Mouse (Mus musculus) cerebellum, postnatal 4 days (tissue): Measurements from ENCODE around the gene Gm21900.
"Not testable (repeated sequence)": the region's sequence is repeated elsewhere in the genome, so short reads cannot be mapped to it uniquely, and the experiment has no call there.

Source experiments
- DNase-seq, 2 experiments: peaks; one replicate each; pipeline ENCODE4 v3.0.0; 2022; ENCODE audit warnings: low spot score in 2 of 2, mixed read lengths in 1 of 2

The Gm21900 gene

DNA sequence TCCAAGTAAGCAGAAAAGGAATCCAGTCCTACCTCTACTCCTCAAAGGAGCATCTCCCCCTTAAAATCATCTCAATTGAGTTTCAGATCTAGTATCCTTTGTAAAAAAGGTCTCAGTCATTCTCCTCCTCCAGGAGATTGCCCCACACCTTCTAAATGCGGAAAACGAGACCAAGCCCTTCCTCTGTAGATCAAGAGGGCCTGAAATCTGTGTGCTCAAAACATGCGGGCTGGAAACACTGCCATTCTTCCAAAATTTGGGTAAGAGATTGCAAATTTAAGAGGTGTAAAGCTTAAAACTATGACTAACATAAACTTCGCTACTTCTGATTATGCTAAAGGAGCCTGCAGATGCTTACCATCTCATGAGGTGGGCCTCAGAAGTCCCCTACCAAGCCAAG lies at the start of gene Gm21900:
Gene Gm21900, plus strand, starts transcription at position 301 of the 400 bp plus-strand sequence.
- DNase-seq: not testable (repeated sequence)

DNA sequence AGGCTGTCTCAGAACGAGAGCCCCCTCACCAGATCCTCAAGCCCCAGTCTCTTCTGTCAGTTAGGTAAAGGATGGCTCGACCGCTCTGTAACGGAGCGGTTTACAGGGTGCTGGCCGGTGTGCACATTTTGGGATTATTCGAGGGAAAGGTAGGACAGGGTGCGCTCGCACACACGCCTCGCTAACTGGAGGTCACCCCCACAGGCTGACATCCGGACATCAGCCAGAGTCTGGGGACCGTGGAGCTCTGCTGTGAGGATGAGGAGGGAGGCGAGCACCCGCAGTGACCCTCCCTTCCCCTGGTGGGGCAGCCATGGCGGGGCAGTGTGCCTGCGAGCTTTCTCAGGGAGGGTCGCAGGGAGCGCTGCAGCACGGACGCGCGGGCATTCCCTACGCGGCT lies 27.4 kb downstream of the Gm21900 start:
- DNase-seq: peak in 1 of 2 experiments; percentile 1
